Mouse (Mus musculus) testis, adult 2 months (tissue): ENCODE results near the gene Gnat3.

ENCODE experiments used
- CTCF ChIP-seq: fragments of 200-500 bp; IDR thresholded peaks from 2 replicates; pipeline ENCODE4 v1.5.1; 2012; ENCODE audit warnings: low read depth, mild to moderate bottlenecking, inconsistent platforms, low read length, moderate library complexity; ENCODE audit not compliant: control insufficient read depth, insufficient read depth, insufficient replicate concordance
- POLR2A ChIP-seq: fragments of 200-500 bp; IDR thresholded peaks from 2 replicates; pipeline ENCODE4 v1.6.1; 2012; ENCODE audit warnings: low read depth, mild to moderate bottlenecking, inconsistent platforms, low read length, moderate library complexity; ENCODE audit not compliant: control insufficient read depth

DNA sequence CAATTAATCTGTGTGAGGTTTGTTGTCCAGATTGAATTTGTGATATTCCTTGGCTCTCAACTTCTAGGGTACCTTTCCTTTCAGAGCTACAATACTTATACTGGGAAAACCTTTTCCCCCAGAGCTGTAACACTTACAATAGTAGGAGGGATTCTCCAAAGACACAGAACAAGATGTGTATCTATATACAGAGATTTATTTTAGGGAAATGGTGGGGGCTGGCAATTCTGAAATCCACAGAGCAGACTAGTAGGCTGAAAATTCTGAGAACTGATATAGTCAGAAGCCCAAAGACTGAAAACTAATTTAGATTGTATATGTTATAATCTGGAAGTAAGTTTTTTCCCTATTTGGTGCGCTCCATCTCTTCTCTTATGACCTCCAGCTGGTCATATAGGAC, 86.5 kb downstream of the Gnat3 start:
- TF ChIP-seq POLR2A: no peak
- TF ChIP-seq CTCF: no peak
